Mouse (Mus musculus): ENCODE results near the gene Galk1.

Galk1 gene

GRCm38 (mm10) chr11:116012262-116012947 is at the start of gene Galk1:
Galk1 (minus strand) TSS chr11:116012719.
- CTCF ChIA-PET: interaction anchor here (0.6 kb wide), 3 partner anchors 93 to 422 kb away, joined by 3 to 5 read pairs (median 4); no protein-coding TSS in a partner anchor

DNA sequence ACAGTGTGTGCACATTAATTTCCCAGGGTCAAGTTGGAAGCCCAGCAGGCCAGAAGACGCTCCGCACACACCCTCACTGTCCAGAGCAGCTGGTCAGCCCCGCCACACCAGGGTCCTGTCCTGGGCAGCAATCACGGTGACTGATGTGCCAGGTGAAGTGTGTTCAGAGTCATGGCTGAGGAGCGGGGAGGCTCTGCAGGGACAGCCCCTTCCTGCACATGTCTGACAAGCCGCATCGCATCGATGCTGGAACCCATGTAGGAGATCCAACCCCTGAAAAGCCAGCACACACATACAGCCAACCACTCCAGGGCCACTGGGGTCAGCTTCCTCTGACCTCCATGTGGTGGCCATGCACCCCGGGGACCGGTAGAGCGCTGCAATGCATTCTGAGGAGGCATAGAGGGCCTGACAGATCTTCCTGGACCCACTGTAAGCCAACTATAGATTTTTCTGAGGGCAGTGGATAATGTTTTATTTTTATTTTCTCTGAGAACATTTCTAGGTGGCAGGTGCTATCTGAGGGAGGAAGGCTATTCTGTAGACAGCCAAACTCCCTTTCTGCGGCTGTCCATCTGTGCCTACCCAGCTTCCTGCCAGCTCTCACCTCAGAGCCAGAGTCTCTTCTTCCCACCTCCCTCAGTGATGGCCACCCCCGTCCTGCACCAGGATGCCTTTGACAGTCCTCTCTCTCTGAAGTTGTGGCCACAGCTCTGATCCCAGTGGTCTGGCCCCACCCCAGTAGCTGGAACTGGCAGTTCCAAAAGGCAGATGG is 49.3 kb upstream of the Galk1 start:
- CTCF ChIA-PET: no interaction called here

GRCm38 (mm10) chr11:116060596-116060995 is 48.1 kb upstream of the Galk1 start:
- CTCF ChIA-PET: no interaction called here

DNA sequence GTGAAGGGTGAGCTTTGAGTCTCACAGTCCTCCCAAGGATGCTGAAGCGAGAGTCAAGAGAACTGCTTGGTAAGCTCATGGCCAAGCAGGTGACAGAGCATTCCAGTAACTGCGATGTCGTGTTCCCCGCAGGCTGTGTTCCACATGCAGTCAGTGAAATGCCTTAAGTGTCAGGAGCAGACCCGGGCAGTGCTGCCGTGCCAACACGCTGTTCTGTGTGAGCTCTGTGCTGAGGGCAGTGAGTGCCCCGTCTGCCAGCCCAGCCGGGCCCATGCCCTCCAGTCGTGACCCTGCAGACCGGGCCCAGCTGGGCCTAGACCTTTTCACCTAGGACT is 47.1 kb upstream of the Galk1 start:
- CTCF ChIA-PET: no interaction called here

DNA sequence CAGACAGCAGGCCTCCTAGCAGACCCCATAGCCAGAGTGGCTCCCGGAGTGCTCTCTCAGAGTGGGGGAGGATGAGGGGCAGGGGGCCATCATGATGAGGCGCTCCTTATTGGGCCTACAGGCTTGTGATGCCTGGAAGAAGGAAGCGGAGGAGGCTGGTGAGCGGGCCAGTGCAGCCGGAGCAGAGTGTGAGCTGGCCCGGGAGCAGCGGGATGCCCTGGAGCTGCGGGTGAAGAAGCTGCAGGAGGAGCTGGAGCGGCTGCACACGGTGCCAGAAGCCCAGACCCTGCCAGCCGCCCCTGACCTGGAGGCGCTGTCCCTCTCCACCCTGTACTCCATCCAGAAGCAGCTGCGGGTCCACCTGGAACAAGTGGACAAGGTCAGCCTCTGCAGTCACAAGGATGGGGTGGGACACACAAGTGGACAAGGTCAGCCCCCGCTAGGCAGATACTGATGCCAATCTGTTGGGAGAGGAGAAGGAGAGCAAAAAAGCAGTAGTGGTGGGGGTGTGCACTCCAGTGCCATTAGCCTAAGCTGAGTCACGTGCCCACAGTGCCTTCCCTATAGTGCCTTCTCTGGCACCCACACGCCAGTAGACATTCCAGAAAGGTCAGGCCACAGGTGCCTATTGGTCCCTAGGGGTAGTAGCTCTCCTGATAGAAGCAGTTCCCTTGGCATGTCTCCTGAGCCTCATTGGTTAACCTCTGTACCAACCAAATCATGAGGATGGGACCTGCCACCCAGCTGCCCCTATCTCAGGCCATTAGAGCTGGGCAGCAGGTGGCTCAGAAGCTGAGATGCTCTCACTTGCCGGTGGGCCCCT is 46.6 kb upstream of the Galk1 start:
- CTCF ChIA-PET: interaction anchor here (1.0 kb wide), 1 partner anchor 26 kb away, joined by 3 read pairs; no protein-coding TSS in a partner anchor

DNA sequence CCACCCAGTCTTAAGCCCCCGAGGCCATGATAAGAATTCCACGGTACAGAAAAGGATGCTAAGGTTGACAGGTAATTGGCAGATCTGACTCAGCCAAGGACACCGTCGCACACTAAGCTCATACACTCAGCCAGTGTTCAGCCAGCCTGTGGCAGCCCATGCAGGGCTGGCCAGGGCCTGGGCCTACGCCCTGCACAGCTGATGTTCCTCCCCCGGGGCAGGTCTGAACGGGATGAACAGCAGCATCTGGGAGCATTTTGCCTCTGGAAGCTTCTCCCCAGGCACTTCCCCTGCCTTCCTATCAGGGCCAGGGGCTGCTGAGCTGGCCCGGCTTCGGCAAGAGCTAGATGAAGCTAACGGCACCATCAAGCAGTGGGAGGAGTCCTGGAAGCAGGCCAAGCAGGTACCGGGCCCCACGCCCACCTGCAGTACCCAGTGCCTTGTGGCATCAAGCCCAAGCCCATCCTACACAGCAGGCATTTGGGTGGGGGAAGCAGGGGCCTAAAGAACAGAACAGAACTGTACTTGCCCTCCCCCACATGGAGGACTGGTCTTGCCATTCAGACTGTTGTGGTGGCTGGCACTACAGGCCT is 45.6 kb upstream of the Galk1 start:
- CTCF ChIA-PET: interaction anchor here (0.7 to 1.0 kb wide), 2 partner anchors 27 to 105 kb away, joined by 3 to 5 read pairs; no protein-coding TSS in a partner anchor

DNA sequence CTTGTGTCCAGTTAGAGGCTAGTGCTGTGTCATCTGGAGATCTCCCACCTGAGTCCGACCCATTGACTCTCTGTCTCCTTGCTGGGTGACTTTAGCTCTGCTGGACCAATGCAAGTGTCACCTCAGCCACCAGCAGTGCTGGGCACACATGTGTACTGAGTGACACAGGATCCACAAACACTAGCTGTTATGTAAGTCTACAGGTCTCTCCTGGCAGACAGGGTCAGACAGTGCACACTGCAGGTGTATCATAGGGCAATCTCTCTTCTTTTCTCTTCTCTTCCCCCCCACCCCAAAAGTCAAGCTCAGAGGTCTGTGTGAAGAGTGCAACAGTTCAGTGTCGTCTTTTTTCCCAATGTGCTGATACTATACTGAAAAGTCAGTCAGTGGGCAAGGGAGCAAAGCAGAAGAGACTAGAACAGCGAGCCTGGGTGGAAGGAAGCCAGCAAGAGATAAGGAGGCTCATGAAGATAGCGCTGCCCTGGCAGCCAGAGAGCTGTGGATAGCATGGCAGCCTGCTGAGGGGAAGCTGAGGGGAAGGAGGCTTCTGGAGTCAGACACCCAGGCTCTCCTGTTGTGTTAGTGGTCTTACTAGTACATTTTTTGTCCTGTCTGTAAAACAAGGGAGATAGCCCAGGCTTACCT is 44.8 kb upstream of the Galk1 start:
- CTCF ChIA-PET: interaction anchor here (0.6 to 0.7 kb wide), 2 partner anchors 63 to 105 kb away, joined by 5 to 16 read pairs; no protein-coding TSS in a partner anchor

- CTCF ChIA-PET: interaction anchor here (0.6 kb wide), 1 partner anchor 12 kb away, joined by 6 read pairs; no protein-coding TSS in a partner anchor
These were observed 43.4 kb upstream of the Galk1 start for GRCm38 (mm10) chr11:116055873-116056272.

DNA sequence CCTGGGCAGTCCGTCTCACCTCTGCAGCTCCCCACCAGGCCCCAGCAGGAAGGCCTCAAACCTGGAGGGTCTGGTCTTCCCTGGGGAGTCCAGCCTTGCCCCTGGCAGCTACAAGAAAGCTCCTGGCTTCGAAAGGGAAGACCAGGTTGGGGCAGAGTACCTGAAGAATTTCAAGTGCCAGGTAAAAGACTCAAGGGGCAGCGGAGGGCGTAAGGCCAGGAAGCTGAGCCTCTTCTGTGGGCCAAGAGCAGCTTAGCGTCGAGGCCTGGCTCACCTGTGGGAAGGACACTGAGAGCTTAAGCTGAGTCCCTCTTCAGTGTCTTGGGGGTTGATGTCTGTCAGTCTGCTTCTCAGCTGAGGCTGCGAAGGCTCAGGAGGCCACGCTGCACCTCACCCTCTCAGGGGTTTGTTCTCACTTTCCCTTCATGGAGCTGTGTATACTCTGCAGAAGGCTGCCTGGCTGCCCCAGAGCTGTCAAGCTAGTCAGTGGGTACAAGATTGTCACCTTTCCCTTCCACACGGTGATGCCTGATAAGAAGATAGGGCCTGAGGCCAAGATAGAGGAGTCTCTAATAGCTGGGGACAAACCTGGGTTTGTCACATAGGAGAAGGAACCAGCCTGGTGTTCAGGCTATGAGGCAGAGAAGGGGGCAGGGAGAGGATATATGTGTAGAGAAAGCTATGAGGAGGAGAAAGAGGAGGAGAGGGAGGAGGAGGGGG is 41.2 kb upstream of the Galk1 start:
- CTCF ChIA-PET: no interaction called here

GRCm38 (mm10) chr11:116050196-116050595 is 37.7 kb upstream of the Galk1 start:
- CTCF ChIA-PET: no interaction called here

GRCm38 (mm10) chr11:116049610-116050009 is 37.1 kb upstream of the Galk1 start:
- CTCF ChIA-PET: no interaction called here

DNA sequence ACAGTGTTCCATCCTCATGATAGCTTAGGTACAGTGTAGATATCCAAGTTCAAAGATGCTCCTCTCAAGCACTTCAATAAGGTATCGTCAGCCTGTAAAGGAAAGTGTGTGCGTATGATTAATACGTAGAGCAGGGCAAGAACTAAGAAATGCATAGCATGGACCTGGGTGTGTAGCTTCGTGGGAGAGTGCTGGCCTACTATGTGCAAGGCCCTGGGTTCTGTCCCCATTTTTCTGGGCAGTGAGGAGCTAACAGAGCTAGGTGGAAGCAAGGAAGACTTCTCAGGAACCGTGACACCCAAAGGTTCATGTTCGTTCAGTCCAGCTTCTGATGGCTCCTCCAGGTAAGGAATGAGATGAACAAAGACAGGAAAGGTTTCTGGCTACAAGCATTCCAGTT is 32.7 kb upstream of the Galk1 start:
- CTCF ChIA-PET: interaction anchor here (0.6 kb wide), 1 partner anchor 20 kb away, joined by 3 read pairs; no protein-coding TSS in a partner anchor

DNA sequence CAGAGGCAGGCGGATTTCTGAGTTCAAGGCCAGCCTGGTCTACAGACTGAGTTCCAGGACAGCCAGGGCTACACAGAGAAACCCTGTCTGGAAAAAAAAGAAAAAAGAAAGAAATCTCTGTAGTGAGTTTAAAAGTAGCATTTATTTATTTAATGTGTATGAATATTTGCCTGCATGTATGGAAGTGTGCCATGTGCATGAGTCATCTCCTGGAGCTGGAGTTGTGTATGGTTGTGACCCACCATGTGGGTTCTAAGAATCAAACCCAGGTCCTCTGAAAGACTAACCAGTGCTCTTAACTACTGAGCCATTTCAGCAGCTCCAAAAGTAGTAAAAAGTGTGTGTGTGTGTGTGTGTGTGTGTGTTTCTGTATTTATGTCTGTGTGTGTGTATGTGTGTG is 30.8 kb upstream of the Galk1 start:
- CTCF ChIA-PET: interaction anchor here (0.7 kb wide), 1 partner anchor 13 kb away, joined by 6 read pairs; no protein-coding TSS in a partner anchor

- CTCF ChIA-PET: no interaction called here
These were observed 30.0 kb upstream of the Galk1 start for GRCm38 (mm10) chr11:116042372-116043138.

- CTCF ChIA-PET: no interaction called here
These were observed 29.3 kb upstream of the Galk1 start for GRCm38 (mm10) chr11:116041833-116042232.

GRCm38 (mm10) chr11:116040593-116040992 is 28.1 kb upstream of the Galk1 start:
- CTCF ChIA-PET: no interaction called here

DNA sequence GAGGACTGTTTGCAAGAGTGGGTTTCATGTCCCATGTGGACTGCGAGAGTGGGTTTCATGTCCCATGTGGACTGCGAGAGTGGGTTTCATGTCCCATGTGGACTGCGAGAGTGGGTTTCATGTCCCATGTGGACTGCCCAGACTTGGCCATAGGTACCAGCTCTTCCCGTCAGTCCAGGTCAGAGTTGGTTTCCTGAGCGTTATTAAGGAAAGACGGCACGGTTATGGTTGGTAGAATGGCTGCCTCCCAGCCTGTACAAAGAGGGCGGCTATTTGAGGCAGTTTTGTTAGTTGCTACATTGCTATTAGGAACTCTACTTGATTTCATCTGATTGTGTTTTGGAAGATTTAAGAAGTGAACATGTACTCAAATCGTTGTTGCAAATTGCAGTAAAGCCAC is 25.3 kb upstream of the Galk1 start:
- CTCF ChIA-PET: no interaction called here

DNA sequence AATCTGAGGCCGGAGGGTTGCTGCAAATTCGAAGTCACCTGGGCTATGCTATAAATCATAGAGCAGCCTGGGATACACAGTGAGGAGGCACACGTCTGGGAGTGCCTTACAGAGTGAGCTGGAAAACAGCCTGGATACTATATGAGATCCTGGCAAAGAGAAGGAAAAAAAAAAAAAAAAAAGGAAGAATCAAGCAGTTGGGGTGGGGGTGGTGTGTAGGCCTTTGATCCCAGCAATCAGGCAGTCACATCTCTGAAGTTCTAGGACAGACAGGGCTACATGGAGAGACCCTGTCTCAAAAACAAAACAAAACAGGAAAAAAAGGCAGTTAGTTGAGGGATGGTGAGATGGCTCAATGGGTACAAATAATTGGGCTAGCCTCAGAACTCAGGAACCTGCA is 24.2 kb upstream of the Galk1 start:
- CTCF ChIA-PET: interaction anchor here (0.5 kb wide), 1 partner anchor 52 kb away, joined by 3 read pairs; no protein-coding TSS in a partner anchor

GRCm38 (mm10) chr11:116034584-116034983 is 22.1 kb upstream of the Galk1 start:
- CTCF ChIA-PET: no interaction called here
